Mouse (Mus musculus): ENCODE results near the gene Tcf15.

Tcf15 gene

GRCm38 (mm10) chr2:152122896-152123295 is 20.5 kb upstream of the Tcf15 start:
- in situ Hi-C loops (cut with MseI, MboI), result no loop called here

DNA sequence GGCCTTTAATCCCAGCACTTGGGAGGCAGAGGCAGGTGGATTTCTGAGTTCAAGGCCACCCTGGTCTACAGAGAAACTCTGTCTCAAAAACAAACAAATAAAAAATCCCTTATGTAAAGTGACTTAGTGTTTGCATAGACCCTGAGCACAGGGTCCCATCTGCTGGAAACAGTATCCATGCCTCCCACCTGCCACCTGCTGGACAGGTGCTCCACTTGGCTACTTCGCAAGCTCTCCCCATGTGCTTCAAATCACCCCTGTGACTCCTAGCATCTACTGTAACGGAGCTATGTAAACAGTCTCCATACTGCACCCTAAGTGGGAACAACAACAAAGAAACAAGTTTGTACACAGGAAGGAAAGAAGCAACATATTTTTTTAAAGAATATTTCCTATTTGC is 14.8 kb upstream of the Tcf15 start:
- in situ Hi-C loops (cut with MseI, MboI), result no loop called here

DNA sequence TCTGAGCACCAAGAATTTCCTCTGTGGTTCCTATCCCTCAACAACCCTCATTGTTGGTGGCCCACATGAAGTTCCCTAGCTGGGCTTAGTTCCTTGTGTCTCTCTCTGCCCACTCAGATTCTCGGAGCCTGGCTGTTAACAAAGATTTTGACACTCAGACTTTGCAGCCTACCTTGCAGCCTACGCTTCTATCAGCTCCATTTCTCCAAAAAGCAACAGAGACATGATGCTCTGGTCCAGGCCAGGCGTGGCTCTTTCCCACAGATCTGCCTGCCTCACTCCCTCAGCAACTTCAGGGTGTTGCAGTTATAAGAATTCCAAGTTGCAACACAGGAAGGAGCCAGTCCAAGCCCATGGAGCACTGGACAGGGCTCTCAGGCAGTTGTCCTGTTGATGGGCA is 13.6 kb upstream of the Tcf15 start:
- in situ Hi-C loops (cut with MseI, MboI), result no loop called here

DNA sequence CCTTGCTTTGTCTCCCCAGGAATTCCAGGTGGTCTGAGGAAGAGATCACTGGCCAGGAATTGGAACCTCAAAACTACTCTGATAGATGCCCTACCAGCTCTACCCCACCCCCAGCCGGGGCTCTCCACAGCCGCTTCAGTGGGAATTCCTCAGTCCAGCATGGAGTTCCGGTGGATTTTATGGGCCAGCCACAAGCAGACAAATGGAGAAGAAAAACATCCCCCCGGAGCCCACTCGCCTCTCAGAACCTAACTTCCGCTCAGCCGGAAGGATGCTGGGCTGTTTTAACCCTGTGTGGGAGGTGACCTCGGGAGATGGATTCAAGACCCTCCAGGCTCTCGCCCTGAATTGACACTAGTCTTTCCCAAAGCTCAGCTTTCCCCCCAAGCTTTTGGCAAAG is 11.3 kb upstream of the Tcf15 start:
- in situ Hi-C loops (cut with MseI, MboI), result no loop called here

GRCm38 (mm10) chr2:152132691-152133090 is 10.7 kb upstream of the Tcf15 start:
- in situ Hi-C loops (cut with MseI, MboI), result no loop called here

DNA sequence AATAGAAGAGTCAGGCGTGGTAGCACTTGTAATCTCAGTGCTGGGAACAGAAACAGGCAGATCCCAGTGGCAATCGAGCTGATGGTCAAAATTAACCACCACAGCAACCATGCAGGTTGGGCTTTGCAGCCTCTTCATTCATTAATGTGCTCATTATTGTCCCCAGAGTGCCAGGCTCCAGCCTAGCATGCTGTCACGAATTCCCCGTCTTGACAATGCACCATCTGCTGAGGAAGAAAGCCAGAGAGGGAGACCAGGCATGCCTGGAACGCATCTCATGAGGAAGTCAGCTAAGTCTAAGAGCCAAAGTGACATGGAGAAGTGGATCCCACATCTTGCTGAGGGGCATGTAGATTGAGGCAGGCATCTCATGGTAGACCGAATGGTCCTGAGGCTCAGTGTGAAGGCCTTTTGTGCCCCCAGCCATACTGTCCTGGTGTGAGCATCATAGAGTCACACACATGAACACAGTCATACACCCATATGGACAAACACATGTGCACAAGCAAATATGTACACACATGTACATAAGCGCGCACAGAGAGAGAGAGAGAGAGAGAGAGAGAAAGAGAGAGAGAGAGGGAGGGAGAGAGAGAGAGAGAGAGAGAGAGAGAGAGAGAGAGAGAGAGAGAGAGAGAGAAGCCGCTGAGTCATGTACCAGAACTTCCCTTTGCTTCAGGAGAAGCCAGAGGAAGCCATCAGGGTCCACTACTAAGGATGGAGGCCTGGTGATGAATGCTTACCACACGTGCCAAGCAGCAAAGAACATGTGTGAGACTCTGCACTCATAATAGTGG is 4.0 kb upstream of the Tcf15 start:
- in situ Hi-C loops (cut with MseI, MboI), result no loop called here

DNA sequence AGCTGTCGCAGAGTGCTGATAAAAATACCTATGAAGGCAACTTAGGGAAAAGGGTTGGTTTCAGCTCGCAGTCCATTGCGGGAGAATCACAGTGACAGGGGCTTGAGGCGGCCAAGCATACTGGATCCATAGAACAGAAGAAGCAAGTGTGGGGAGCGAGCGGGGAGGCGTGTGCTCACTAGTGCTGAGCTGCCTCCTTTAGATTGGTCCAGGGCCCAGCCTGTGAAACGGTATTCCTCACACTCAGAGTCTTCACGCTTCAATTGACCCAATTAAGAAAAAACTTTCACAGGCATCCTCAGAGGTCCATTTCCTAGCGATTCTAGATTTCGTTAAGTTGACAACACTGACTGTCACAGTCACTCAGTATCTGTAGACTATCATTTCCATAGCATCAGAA is 2.4 kb upstream of the Tcf15 start:
- in situ Hi-C loops (cut with MseI, MboI), result no loop called here

GRCm38 (mm10) chr2:152141491-152141890 is 1.9 kb upstream of the Tcf15 start:
- in situ Hi-C loops (cut with MseI, MboI), result no loop called here

- in situ Hi-C loops (cut with MseI, MboI), result no loop called here
Observed at GRCm38 (mm10) chr2:152142046-152142445, 1.3 kb upstream of the Tcf15 start.

DNA sequence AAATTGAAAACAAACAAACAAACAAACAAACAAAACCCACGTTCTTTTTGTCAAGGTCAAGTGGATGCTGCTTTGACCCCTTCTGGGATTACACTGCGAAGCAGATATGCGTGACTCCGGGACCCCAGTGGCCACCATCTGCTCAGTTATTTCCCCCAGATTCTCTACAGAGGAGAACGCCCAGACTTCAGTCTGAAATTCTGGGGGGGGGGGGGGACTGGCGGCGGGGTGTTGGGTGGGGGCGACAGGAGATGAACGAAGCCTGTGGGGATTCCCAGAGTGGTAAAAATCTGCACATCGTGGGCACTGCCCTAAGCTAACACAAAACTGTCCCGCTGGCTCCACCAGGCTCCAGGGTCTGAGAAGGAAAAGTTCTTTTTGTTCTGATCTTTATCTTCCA is 790 bp upstream of the Tcf15 start:
- in situ Hi-C loops (cut with MseI, MboI), result no loop called here

DNA sequence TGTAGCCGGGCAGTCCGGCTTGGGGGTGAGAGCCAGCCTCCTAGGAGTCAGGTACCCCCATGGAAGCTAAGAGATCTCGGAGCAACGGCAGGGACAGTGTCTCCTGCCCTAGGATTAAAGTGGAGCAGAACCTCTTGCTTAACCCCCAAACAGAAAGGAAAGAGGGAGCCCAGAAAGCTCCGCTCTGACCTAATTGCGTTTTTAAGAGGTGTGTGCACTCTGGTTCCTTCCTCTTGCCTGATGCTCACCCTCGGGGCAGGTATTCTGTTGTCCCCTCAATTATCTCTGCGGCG is 743 bp downstream of the Tcf15 start:
- in situ Hi-C loops (cut with MseI, MboI), result no loop called here

DNA sequence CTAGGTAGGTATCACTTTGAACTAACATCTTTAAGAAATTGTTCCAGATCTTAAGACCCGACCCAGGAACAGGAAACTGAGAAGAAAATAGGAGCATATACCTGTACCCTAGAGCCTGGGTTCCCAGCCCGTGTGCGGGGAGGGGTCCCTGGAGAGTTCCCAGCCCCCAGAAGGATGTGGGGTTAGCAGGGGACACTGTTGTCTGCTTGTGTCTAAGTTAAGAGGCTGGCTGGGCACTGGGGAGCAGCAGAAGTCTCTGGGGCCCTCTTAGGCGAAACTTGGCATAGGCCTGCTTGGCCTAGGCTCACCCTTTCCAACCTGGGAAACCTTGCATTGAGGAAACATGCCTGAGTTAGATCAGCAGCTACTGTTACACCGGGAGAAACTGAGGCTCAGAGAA is 1.1 kb downstream of the Tcf15 start:
- in situ Hi-C loops (cut with MseI, MboI), result no loop called here

GRCm38 (mm10) chr2:152145711-152146110 is 2.4 kb downstream of the Tcf15 start:
- in situ Hi-C loops (cut with MseI, MboI), result no loop called here

DNA sequence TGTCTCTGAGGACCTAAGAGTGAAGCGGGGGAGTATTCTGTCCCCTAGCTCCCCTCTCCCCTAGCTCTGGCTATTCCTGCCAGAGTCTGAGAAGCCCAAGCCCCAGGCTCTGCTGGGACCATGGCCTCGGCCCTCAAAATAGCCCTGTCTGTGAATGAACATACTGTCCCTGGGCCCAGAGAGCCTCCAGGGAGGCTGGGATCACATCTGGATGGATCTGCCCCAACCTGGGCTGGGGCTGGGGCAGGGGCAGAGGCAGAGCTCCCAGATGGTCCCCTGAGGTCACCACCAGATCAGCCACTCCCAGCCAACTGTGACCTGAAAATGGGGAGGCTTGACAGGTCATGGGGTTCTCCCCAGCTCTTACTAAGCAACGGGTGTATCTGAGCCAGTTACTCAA is 3.7 kb downstream of the Tcf15 start:
- in situ Hi-C loops (cut with MseI, MboI), result no loop called here

- in situ Hi-C loops (cut with MseI, MboI), result no loop called here
Observed at GRCm38 (mm10) chr2:152148675-152149074, 5.3 kb downstream of the Tcf15 start.

GRCm38 (mm10) chr2:152149891-152150290 is 6.5 kb downstream of the Tcf15 start:
- in situ Hi-C loops (cut with MseI, MboI), result no loop called here

DNA sequence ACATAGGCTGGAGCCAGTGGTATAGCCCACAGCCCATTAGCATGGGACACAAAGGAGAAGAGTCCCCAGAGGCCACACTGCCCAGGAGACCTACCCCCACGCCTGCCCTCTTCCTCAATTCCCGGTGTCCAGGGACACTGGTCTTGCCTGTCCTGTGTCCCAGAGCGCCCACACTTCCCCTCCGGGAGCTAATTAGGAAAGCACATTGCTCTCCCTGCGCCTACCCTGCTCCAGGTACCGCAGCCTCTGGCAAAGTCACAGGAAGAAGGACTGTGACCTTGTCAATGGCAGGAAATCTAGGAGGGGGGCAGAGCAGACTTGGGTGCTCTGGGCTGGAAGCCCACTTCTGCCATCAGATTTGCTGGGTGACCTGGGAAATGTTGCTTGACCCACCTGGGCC is 7.0 kb downstream of the Tcf15 start:
- in situ Hi-C loops (cut with MseI, MboI), result no loop called here

- in situ Hi-C loops (cut with MseI, MboI), result no loop called here
Observed at GRCm38 (mm10) chr2:152153361-152153760, 10.0 kb downstream of the Tcf15 start.

- in situ Hi-C loops (cut with MseI, MboI), result no loop called here
Observed at GRCm38 (mm10) chr2:152155414-152156208, 12.2 kb downstream of the Tcf15 start.

DNA sequence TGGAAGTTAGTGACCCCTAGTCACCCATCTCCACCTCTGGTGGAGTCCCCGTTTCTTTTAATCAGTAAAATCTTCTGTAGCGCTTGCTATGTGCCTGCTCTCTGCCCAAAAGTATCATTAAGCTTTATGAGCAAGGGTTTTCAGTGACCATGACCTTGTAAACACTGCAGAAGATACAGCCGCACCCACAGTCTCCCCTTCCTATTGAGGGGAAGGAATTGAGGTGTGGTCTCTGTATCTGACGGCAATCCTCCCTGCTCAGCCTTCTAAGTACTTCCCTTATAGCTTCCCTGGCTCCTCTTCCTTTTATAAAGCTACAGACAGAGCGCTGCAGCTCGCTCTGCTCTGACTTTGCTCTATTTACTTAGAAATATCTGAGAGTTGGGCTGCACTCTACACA is 13.1 kb downstream of the Tcf15 start:
- in situ Hi-C loops (cut with MseI, MboI), result no loop called here

- in situ Hi-C loops (cut with MseI, MboI), result no loop called here
Observed at GRCm38 (mm10) chr2:152159487-152159886, 16.1 kb downstream of the Tcf15 start.

- in situ Hi-C loops (cut with MseI, MboI), result no loop called here
Observed at GRCm38 (mm10) chr2:152166257-152166656, 22.9 kb downstream of the Tcf15 start.

- in situ Hi-C loops (cut with MseI, MboI), result no loop called here
Observed at GRCm38 (mm10) chr2:152167851-152168290, 24.5 kb downstream of the Tcf15 start.

Measured in mouse trophoblast stem cell (cell line).